Mouse (Mus musculus): ENCODE measurements around the gene Ifit2. TPM values are rescaled to one million over a fixed set of nuclear protein-coding genes. Genes with fewer than 3 reads are reported as not detected.

Gene Ifit2
- total and polyA plus RNA-seq, 3 experiments = 0.23 to 0.33 TPM; not detected in 1

DNA sequence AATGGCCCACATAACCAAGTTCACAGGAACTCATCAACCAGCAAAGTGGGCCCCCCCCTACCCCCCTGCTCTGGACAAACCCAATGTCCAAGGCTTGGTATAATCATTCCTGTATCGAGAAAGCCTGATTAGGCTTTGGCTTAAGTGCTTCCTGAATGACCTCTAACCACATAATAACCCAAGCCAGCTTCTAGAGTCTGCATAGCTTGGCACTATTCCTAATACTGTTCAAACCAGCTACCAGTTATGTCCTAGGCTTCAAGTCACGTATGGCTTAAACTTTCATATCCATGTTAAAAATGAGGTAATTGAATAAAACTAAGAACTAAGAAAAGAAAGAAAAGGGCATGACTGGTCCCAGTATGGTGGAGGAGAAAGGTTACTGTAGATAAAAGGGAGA, 34.1 kb upstream of the Ifit2 start:
- no peak for TF ChIP-seq TAL1 (conservative IDR thresholded peaks at IDR 0.05; ENCODE audit: low read depth, low read length)
- TF ChIP-seq CTCF (IDR thresholded peaks at IDR 0.05; ENCODE audit: low read depth, low read length) = no peak
- TF ChIP-seq POLR2AphosphoS5 (IDR thresholded peaks at IDR 0.05; ENCODE audit: insufficient replicate concordance, low read depth, low read length) = no peak
- no peak for TF ChIP-seq GATA1 (IDR thresholded peaks at IDR 0.05; ENCODE audit: borderline replicate concordance, low read length)
- no peak for TF ChIP-seq GATA2 (IDR thresholded peaks at IDR 0.05; ENCODE audit: borderline replicate concordance, low read depth, low read length)
- DNase-seq (ENCODE audit: low spot score) = no peak
- no peaks in the 10 kb centered on the region for H3K9me3 ChIP-seq (replicated peaks)
- H3K36me3 ChIP-seq (replicated peaks) = no peaks in the 10 kb centered on the region
- H3K4me3 ChIP-seq (ENCODE audit: low read depth, low read length) = no peak overlapping the region
- H3K4me1 ChIP-seq (ENCODE audit: insufficient read depth, low read depth, low read length) = no peaks in the 10 kb centered on the region
- H3K27me3 ChIP-seq (ENCODE audit: insufficient read depth, low read length) = 0 out of 2 replicates have a peak, but pooled peaks cover 3% of the 10 kb centered on the region
- ATAC-seq (ENCODE audit: extremely low read depth, insufficient number of reproducible peaks, low FRiP score, poor library complexity, severe bottlenecking) = no peak

DNA sequence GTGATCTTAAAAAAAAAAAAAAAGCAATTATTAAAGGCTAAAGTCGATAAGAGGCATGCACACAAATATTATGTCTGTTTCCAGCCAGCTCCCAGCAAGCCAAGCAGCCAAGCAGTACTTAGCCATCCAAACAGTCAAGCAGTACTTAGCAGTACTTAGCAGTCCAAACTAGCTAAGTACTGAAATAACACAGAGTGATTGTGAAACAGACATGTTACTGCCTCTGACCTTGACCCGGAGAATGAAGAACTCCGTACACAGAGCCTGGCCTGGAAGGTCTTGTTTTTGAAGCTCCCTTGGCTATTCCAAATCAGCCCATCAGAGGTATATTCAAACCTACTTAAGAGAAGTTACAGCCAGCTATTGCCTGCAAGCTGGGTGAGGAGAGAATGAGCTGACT, 33.3 kb upstream of the Ifit2 start:
- Histone ChIP-seq H3K4me1 (ENCODE audit: insufficient read depth, low read depth, low read length) (no peaks in the 10 kb centered on the region), H3K4me3 (ENCODE audit: low read depth, low read length) (no peak overlapping the region), H3K9me3 (replicated peaks) (no peaks in the 10 kb centered on the region), H3K36me3 (replicated peaks) (no peaks in the 10 kb centered on the region), H3K27me3 (ENCODE audit: insufficient read depth, low read length) (0 out of 2 replicates have a peak, but pooled peaks cover 3% of the 10 kb centered on the region)
- DNase-seq (ENCODE audit: low spot score) (no peak), ATAC-seq (ENCODE audit: extremely low read depth, insufficient number of reproducible peaks, low FRiP score, poor library complexity, severe bottlenecking) (no peak)
- no peak for TF ChIP-seq CTCF (IDR thresholded peaks at IDR 0.05; ENCODE audit: low read depth, low read length)
- no peak for TF ChIP-seq POLR2AphosphoS5 (IDR thresholded peaks at IDR 0.05; ENCODE audit: insufficient replicate concordance, low read depth, low read length)
- no peak for TF ChIP-seq GATA2 (IDR thresholded peaks at IDR 0.05; ENCODE audit: borderline replicate concordance, low read depth, low read length)
- no peak for TF ChIP-seq GATA1 (IDR thresholded peaks at IDR 0.05; ENCODE audit: borderline replicate concordance, low read length)
- no peak for TF ChIP-seq TAL1 (conservative IDR thresholded peaks at IDR 0.05; ENCODE audit: low read depth, low read length)

DNA sequence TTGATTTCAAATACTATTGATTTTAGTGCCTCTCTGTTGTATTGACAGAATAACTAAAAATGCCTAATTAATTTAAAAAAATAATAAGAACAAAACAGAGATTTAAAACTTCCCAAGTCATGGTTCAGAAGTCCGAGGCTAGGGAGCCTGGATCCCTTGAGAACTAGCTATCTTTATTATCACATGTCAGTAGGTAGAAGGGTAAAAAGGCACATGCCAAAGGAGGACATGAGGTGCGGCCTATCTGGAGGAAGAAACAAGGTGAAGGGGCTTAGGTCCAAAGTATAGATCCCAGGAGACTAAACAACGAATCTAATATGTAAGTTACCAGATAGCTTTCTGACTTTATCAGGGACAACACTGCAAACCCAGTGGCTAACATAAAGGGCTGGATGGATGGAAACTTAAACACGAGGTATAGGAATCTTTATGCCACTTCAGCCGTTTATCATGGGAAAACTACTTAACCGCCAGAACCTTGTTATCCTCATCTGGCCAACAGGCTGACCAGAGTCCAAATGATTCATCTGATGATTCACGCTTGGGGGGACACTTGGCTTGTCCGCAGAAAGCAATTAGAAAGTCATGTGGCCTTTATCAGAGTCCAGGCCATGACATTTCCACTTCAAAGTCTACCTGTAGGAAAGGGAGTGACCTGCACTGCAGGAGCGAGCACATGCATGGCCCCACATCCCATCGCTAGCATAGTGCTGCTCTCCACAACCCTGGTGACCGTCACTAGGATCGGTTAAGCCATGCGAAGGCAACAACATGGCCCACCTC, 32.5 kb upstream of the Ifit2 start:
- Histone ChIP-seq H3K4me3 (ENCODE audit: low read depth, low read length) (no peak overlapping the region), H3K27me3 (ENCODE audit: insufficient read depth, low read length) (0 out of 2 replicates have a peak, but pooled peaks cover 3% of the 10 kb centered on the region), H3K36me3 (replicated peaks) (no peaks in the 10 kb centered on the region), H3K4me1 (ENCODE audit: insufficient read depth, low read depth, low read length) (no peaks in the 10 kb centered on the region), H3K9me3 (replicated peaks) (no peaks in the 10 kb centered on the region)
- DNase-seq (ENCODE audit: low spot score) = no peak
- no peak for TF ChIP-seq TAL1 (conservative IDR thresholded peaks at IDR 0.05; ENCODE audit: low read depth, low read length)
- no peak for TF ChIP-seq GATA2 (IDR thresholded peaks at IDR 0.05; ENCODE audit: borderline replicate concordance, low read depth, low read length)
- no peak for TF ChIP-seq POLR2AphosphoS5 (IDR thresholded peaks at IDR 0.05; ENCODE audit: insufficient replicate concordance, low read depth, low read length)
- no peak for TF ChIP-seq GATA1 (IDR thresholded peaks at IDR 0.05; ENCODE audit: borderline replicate concordance, low read length)
- TF ChIP-seq CTCF (IDR thresholded peaks at IDR 0.05; ENCODE audit: low read depth, low read length) = no peak
- ATAC-seq (ENCODE audit: extremely low read depth, insufficient number of reproducible peaks, low FRiP score, poor library complexity, severe bottlenecking) = no peak

- H3K27me3 ChIP-seq (ENCODE audit: insufficient read depth, low read length) = 0 out of 2 replicates have a peak, but pooled peaks cover 3% of the 10 kb centered on the region
- H3K4me1 ChIP-seq (ENCODE audit: insufficient read depth, low read depth, low read length) = no peaks in the 10 kb centered on the region
- no peaks in the 10 kb centered on the region for H3K9me3 ChIP-seq (replicated peaks)
- DNase-seq (ENCODE audit: low spot score) (no peak), ATAC-seq (ENCODE audit: extremely low read depth, insufficient number of reproducible peaks, low FRiP score, poor library complexity, severe bottlenecking) (no peak)
- no peak for TF ChIP-seq CTCF (IDR thresholded peaks at IDR 0.05; ENCODE audit: low read depth, low read length)
- no peak for TF ChIP-seq GATA1 (IDR thresholded peaks at IDR 0.05; ENCODE audit: borderline replicate concordance, low read length)
- TF ChIP-seq TAL1 (conservative IDR thresholded peaks at IDR 0.05; ENCODE audit: low read depth, low read length) = no peak
- no peak for TF ChIP-seq POLR2AphosphoS5 (IDR thresholded peaks at IDR 0.05; ENCODE audit: insufficient replicate concordance, low read depth, low read length)
- H3K36me3 ChIP-seq (replicated peaks) = no peaks in the 10 kb centered on the region
- no peak overlapping the region for H3K4me3 ChIP-seq (ENCODE audit: low read depth, low read length)
Observed at GRCm38 (mm10) chr19:34518786-34519185, 31.7 kb upstream of the Ifit2 start.

GRCm38 (mm10) chr19:34519646-34520045, 30.8 kb upstream of the Ifit2 start:
- ATAC-seq (ENCODE audit: extremely low read depth, insufficient number of reproducible peaks, low FRiP score, poor library complexity, severe bottlenecking) (no peak), DNase-seq (ENCODE audit: low spot score) (no peak)
- H3K27me3 ChIP-seq (ENCODE audit: insufficient read depth, low read length) = no peaks in the 10 kb centered on the region
- no peaks in the 10 kb centered on the region for H3K4me1 ChIP-seq (ENCODE audit: insufficient read depth, low read depth, low read length)
- no peaks in the 10 kb centered on the region for H3K36me3 ChIP-seq (replicated peaks)
- no peak overlapping the region for H3K4me3 ChIP-seq (ENCODE audit: low read depth, low read length)
- TF ChIP-seq GATA1 (IDR thresholded peaks at IDR 0.05; ENCODE audit: borderline replicate concordance, low read length) = no peak
- no peak for TF ChIP-seq TAL1 (conservative IDR thresholded peaks at IDR 0.05; ENCODE audit: low read depth, low read length)
- TF ChIP-seq CTCF (IDR thresholded peaks at IDR 0.05; ENCODE audit: low read depth, low read length) = no peak
- no peak for TF ChIP-seq GATA2 (IDR thresholded peaks at IDR 0.05; ENCODE audit: borderline replicate concordance, low read depth, low read length)
- no peak for TF ChIP-seq POLR2AphosphoS5 (IDR thresholded peaks at IDR 0.05; ENCODE audit: insufficient replicate concordance, low read depth, low read length)
- H3K9me3 ChIP-seq (replicated peaks) = no peaks in the 10 kb centered on the region

GRCm38 (mm10) chr19:34520051-34520450, 30.4 kb upstream of the Ifit2 start:
- no peaks in the 10 kb centered on the region for H3K4me1 ChIP-seq (ENCODE audit: insufficient read depth, low read depth, low read length)
- TF ChIP-seq CTCF (IDR thresholded peaks at IDR 0.05; ENCODE audit: low read depth, low read length) = no peak
- TF ChIP-seq TAL1 (conservative IDR thresholded peaks at IDR 0.05; ENCODE audit: low read depth, low read length) = no peak
- no peak for TF ChIP-seq GATA2 (IDR thresholded peaks at IDR 0.05; ENCODE audit: borderline replicate concordance, low read depth, low read length)
- no peak for TF ChIP-seq GATA1 (IDR thresholded peaks at IDR 0.05; ENCODE audit: borderline replicate concordance, low read length)
- no peak for TF ChIP-seq POLR2AphosphoS5 (IDR thresholded peaks at IDR 0.05; ENCODE audit: insufficient replicate concordance, low read depth, low read length)

More at GRCm38 (mm10) chr19:34520051-34520450, 30.4 kb upstream of the Ifit2 start:
- H3K27me3 ChIP-seq (ENCODE audit: insufficient read depth, low read length) = no peaks in the 10 kb centered on the region
- ATAC-seq (ENCODE audit: extremely low read depth, insufficient number of reproducible peaks, low FRiP score, poor library complexity, severe bottlenecking) (no peak), DNase-seq (ENCODE audit: low spot score) (no peak)
- H3K36me3 ChIP-seq (replicated peaks) = no peaks in the 10 kb centered on the region
- H3K4me3 ChIP-seq (ENCODE audit: low read depth, low read length) = no peak overlapping the region
- H3K9me3 ChIP-seq (replicated peaks) = no peaks in the 10 kb centered on the region
